Comparison of ENCODE assay signal across 33 mouse cellular contexts in genomic region chr2:130038971-130039370, GRCm38 (mm10). TPM values are rescaled to one million over a fixed set of nuclear protein-coding genes. Genes with fewer than 3 reads are reported as not detected.
DNase-seq lines count a peak whose midpoint lies in the region; ATAC-seq lines count a peak whose summit lies in the region.
"Had no signal": no experiment of that assay in that cellular context is flagged by ENCODE, and none has a peak within 500 bp of the region (broad histone marks: within the 10 kb centered on the region; RNA-seq: fewer than 3 reads in every experiment).

No protein-coding gene starts in this region.

- intact Hi-C loops in heart, postnatal 10 days (cut with DNase I), result no loop called here

- H3K36me3 ChIP-seq in heart, embryonic 10.5 days, result no peaks in the 10 kb centered on the region
- no peaks in the 10 kb centered on the region for H3K36me3 ChIP-seq in midbrain, embryonic 14.5 days (ENCODE audit: control insufficient read depth, insufficient read depth, low read length)
- H3K36me3 ChIP-seq in midbrain, embryonic 10.5 days, result no peaks in the 10 kb centered on the region
- H3K36me3 ChIP-seq: embryonic facial prominence, embryonic 13.5 days; forebrain, embryonic 10.5 days; hindbrain, embryonic 13.5 days; liver, embryonic 12.5 days; midbrain, embryonic 13.5 days; neural tube, embryonic 12.5 days; stomach, embryonic 15.5 days had no signal

- ATAC-seq in midbrain, embryonic 14.5 days (ENCODE audit: low FRiP score, low TSS enrichment), result no peak
- ATAC-seq: activated CD4-positive, CD25-positive, alpha-beta regulatory T cell, adult 4 months; inflammation-experienced regulatory T-cells, adult 6 months; liver, embryonic 12.5 days; liver, postnatal 0 days; midbrain, embryonic 13.5 days had no signal

- no peak overlapping the region for H3K4me3 ChIP-seq in heart, embryonic 10.5 days
- H3K4me3 ChIP-seq in midbrain, embryonic 14.5 days (replicated peaks; ENCODE audit: low read depth, low read length), result no peak overlapping the region
- no peak overlapping the region for H3K4me3 ChIP-seq in midbrain, embryonic 10.5 days
- H3K4me3 ChIP-seq: embryonic facial prominence, embryonic 13.5 days; forebrain, embryonic 10.5 days; hindbrain, embryonic 13.5 days; liver, embryonic 12.5 days; midbrain, embryonic 13.5 days; myocyte; neural tube, embryonic 12.5 days; stomach, embryonic 15.5 days had no signal

- no peak overlapping the region for H3K4me2 ChIP-seq in midbrain, embryonic 14.5 days (ENCODE audit: low read length)
- H3K4me2 ChIP-seq: embryonic facial prominence, embryonic 13.5 days; hindbrain, embryonic 13.5 days; liver, embryonic 12.5 days; midbrain, embryonic 13.5 days; neural tube, embryonic 12.5 days; stomach, embryonic 15.5 days had no signal

- H3K4me1 ChIP-seq in heart, embryonic 10.5 days, result 0 out of 2 replicates have a peak, but pooled peaks cover 6% of the 10 kb centered on the region
- H3K4me1 ChIP-seq in midbrain, embryonic 14.5 days (ENCODE audit: control insufficient read depth, insufficient read depth, low read length), result peaks cover 3% of the 10 kb centered on the region; the same call in 1 of the 2 replicates
- H3K4me1 ChIP-seq in midbrain, embryonic 10.5 days, result peaks cover 5% of the 10 kb centered on the region
- H3K4me1 ChIP-seq: embryonic facial prominence, embryonic 13.5 days; forebrain, embryonic 10.5 days; liver, embryonic 12.5 days; midbrain, embryonic 13.5 days; neural tube, embryonic 12.5 days; stomach, embryonic 15.5 days had no signal

- H3K9me3 ChIP-seq in heart, embryonic 10.5 days, result no peaks in the 10 kb centered on the region
- no peaks in the 10 kb centered on the region for H3K9me3 ChIP-seq in midbrain, embryonic 14.5 days (ENCODE audit: control insufficient read depth, low read length)
- no peaks in the 10 kb centered on the region for H3K9me3 ChIP-seq in midbrain, embryonic 10.5 days (replicated peaks)
- H3K9me3 ChIP-seq: embryonic facial prominence, embryonic 13.5 days; forebrain, embryonic 10.5 days; hindbrain, embryonic 13.5 days; liver, embryonic 12.5 days; midbrain, embryonic 13.5 days; neural tube, embryonic 12.5 days; stomach, embryonic 15.5 days had no signal

- whole genome bisulfite sequencing in heart, embryonic 10.5 days, result 75% methylated on average over 3 of the region's 3 CpGs
- 39% methylated on average over 3 of the region's 3 CpGs for WGBS in midbrain, embryonic 14.5 days
- 68% methylated on average over 3 of the region's 3 CpGs for WGBS in midbrain, embryonic 10.5 days

- H3K27me3 ChIP-seq in heart, embryonic 10.5 days (ENCODE audit: insufficient read depth, poor library complexity, severe bottlenecking), result no peaks in the 10 kb centered on the region
- no peaks in the 10 kb centered on the region for H3K27me3 ChIP-seq in midbrain, embryonic 14.5 days (ENCODE audit: control insufficient read depth, insufficient read depth, low read length)
- H3K27me3 ChIP-seq in midbrain, embryonic 10.5 days (ENCODE audit: low read depth, poor library complexity, severe bottlenecking), result no peaks in the 10 kb centered on the region
- H3K27me3 ChIP-seq: embryonic facial prominence, embryonic 13.5 days; hindbrain, embryonic 13.5 days; liver, embryonic 12.5 days; midbrain, embryonic 13.5 days; neural tube, embryonic 12.5 days; stomach, embryonic 15.5 days had no signal

- H3K9ac ChIP-seq in midbrain, embryonic 14.5 days (replicated peaks; ENCODE audit: low read length), result no peak overlapping the region
- H3K9ac ChIP-seq: embryonic facial prominence, embryonic 13.5 days; hindbrain, embryonic 13.5 days; liver, embryonic 12.5 days; liver, postnatal 0 days; midbrain, embryonic 13.5 days; neural tube, embryonic 12.5 days; stomach, embryonic 15.5 days had no signal

- no peak overlapping the region for H3K27ac ChIP-seq in heart, embryonic 10.5 days
- no peak overlapping the region for H3K27ac ChIP-seq in midbrain, embryonic 14.5 days (replicated peaks; ENCODE audit: low read depth, low read length)
- no peak overlapping the region for H3K27ac ChIP-seq in midbrain, embryonic 10.5 days (replicated peaks)
- H3K27ac ChIP-seq: embryonic facial prominence, embryonic 13.5 days; forebrain, embryonic 10.5 days; hindbrain, embryonic 13.5 days; liver, embryonic 12.5 days; midbrain, embryonic 13.5 days; neural tube, embryonic 12.5 days; stomach, embryonic 15.5 days had no signal

- DNase-seq in embryo, embryonic 11 days, result peak; percentile 7
- DNase-seq in embryo, embryonic 10.5 days (ENCODE audit: low spot score), result no peak
- DNase-seq in heart, embryonic 10.5 days (ENCODE audit: low spot score), result peak; percentile 38
- no peak for DNase-seq in heart, postnatal 10 days
- peak; percentile 43 for DNase-seq in midbrain, embryonic 14.5 days
- no peak for DNase-seq in midbrain, embryonic 10.5 days (ENCODE audit: low spot score)
- peak; percentile 66 for DNase-seq in brain, adult 2 months (ENCODE audit: low read depth, low spot score)
- DNase-seq: adrenal gland, adult 2 months; adrenal gland, postnatal 36 days; cerebellum, adult 9-10 months; cerebellum, postnatal 36 days; gastrocnemius, postnatal 10 days; kidney, adult 11 months; kidney, postnatal 14 days; left cerebral cortex, postnatal 4 days; liver, postnatal 0 days; lung, postnatal 36 days had no signal

RNA-seq across cellular contexts. Expression of gene Tgm3, which starts 26.8 kb away (rescaled TPM):
- not detected in 2 replicates for polyA plus RNA-seq in heart, embryonic 10.5 days (2016; fragmentation: Nextera tagmentation; extraction: Ambion mirVana)
- under 1 TPM; 0.05 TPM for total RNA-seq in heart, postnatal 10 days (2021)
- polyA plus RNA-seq in midbrain, embryonic 14.5 days (2014; fragmentation: Nextera tagmentation; extraction: Ambion mirVana), result 0.08 TPM in 1 of 2 replicates, not detected in the other
- not detected in 2 replicates for polyA plus RNA-seq in midbrain, embryonic 10.5 days (2016; fragmentation: Nextera tagmentation; extraction: Ambion mirVana)
- total RNA-seq: CH12.LX; heart, adult 8-10 months had no signal
- polyA plus RNA-seq: activated CD4-positive, CD25-positive, alpha-beta regulatory T cell, adult 4 months; C2C12; forebrain, embryonic 10.5 days; heart, embryonic 14.5 days; hindbrain, embryonic 13.5 days; inflammation-experienced regulatory T-cells, adult 6 months; kidney, embryonic 14.5 days; liver, embryonic 12.5 days; liver, postnatal 0 days; lung, embryonic 16.5 days; midbrain, embryonic 13.5 days; myocyte; neural tube, embryonic 12.5 days had no signal

Comparison
In these comparisons a context has a peak if more than half of its experiments do, and no peak if none do; other contexts are left out.
1. DNase-seq: peak in embryo, embryonic 11 days (single experiment), heart, embryonic 10.5 days (single experiment), midbrain, embryonic 14.5 days (single experiment) and brain, adult 2 months (single experiment); none in embryo, embryonic 10.5 days (single experiment), heart, postnatal 10 days (0 of 2) and midbrain, embryonic 10.5 days (single experiment).